Mouse (Mus musculus): ENCODE measurements around the gene Mpp5.

Gene Mpp5

GRCm38 (mm10) chr12:78839906-78840305 is 91.2 kb downstream of the Mpp5 start:
- DNase-seq (ENCODE audit: low read depth in 1 of 2, low spot score in 2 of 2): no peak

- no peak for DNase-seq (ENCODE audit: low read depth in 1 of 2, low spot score in 2 of 2)
Measured at GRCm38 (mm10) chr12:78842429-78842828, 93.7 kb downstream of the Mpp5 start.

GRCm38 (mm10) chr12:78848246-78848645 is 99.5 kb downstream of the Mpp5 start:
- no peak for DNase-seq (ENCODE audit: low read depth in 1 of 2, low spot score in 2 of 2)

- no peak for DNase-seq (ENCODE audit: low read depth in 1 of 2, low spot score in 2 of 2)
Measured at GRCm38 (mm10) chr12:78860921-78861495, 112.3 kb downstream of the Mpp5 start.

GRCm38 (mm10) chr12:78861496-78862253 is 113.0 kb downstream of the Mpp5 start, which contains the start of the genes Atp6v1d and Eif2s1:
Atp6v1d (minus strand) TSS chr12:78861638.
Eif2s1 (plus strand) TSS chr12:78861819.
- peak; percentile 98 for DNase-seq (ENCODE audit: low read depth in 1 of 2, low spot score in 2 of 2)

GRCm38 (mm10) chr12:78862254-78862730 is 113.6 kb downstream of the Mpp5 start:
- DNase-seq (ENCODE audit: low read depth in 1 of 2, low spot score in 2 of 2): no peak

GRCm38 (mm10) chr12:78865434-78865833 is 116.7 kb downstream of the Mpp5 start:
- no peak for DNase-seq (ENCODE audit: low read depth in 1 of 2, low spot score in 2 of 2)

- no peak for DNase-seq (ENCODE audit: low read depth in 1 of 2, low spot score in 2 of 2)
Measured at GRCm38 (mm10) chr12:78868115-78868514, 119.4 kb downstream of the Mpp5 start.

- no peak for DNase-seq (ENCODE audit: low read depth in 1 of 2, low spot score in 2 of 2)
Measured at GRCm38 (mm10) chr12:78874581-78874980, 125.9 kb downstream of the Mpp5 start.

GRCm38 (mm10) chr12:78890062-78890461 is 141.4 kb downstream of the Mpp5 start:
- DNase-seq (ENCODE audit: low read depth in 1 of 2, low spot score in 2 of 2): no peak
